Mouse (Mus musculus): ENCODE results near the gene Pfkm. TPM values are rescaled to one million over a fixed set of nuclear protein-coding genes. Genes with fewer than 3 reads are reported as not detected.

Pfkm gene
- 36.3 and 43.1 TPM in 2 replicates for polyA plus RNA-seq (2016; fragmentation: Nextera tagmentation; extraction: Ambion mirVana)

DNA sequence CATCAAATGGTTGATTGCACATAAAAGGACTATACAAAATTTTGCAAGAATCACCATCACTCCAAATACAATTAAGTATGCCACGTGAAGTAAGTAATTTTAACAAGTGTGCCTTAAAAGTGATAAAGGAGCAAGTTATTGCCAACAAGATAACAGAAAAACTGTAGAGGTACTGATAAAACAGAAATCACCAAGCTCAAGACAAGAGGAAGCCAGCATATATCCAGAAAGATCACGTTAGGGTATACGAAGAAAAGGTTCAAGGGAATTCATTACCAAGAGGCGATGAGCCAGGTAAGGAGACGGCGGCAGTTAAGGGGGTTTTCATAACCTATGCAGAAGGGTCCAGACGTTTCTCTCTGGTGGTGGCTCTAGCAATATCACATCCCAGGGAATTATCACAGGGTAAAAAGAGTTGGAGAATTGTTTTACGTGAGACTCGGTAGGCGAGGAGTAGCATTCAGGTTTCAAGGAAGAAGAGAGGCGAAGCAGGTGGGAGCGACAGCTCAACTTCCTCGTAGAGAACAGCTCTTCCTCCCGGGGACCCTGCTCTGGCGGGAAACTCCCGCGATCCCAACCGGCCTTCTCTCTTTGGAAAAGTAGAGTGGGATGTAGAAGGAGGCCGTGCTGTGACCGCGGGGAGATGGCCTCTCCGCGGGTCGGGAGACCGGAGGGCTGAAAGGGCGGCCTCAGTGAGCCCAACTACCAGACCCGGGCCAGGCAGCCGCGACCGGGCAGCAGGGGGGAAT, at the start of gene Pfkm:
Gene Pfkm (plus strand): TSS at position 218 of the 749 bp plus-strand sequence.
- H3K36me3 ChIP-seq, result peaks cover 18% of the 10 kb centered on the region
- H3K4me1 ChIP-seq, result peaks cover 25% of the 10 kb centered on the region
- peak within 1 kb of the TSS; percentile 96 for H3K4me3 ChIP-seq
- no peaks in the 10 kb centered on the region for H3K27me3 ChIP-seq (ENCODE audit: low read depth, poor library complexity, severe bottlenecking)
- no peak for DNase-seq (ENCODE audit: low spot score)
- no peaks in the 10 kb centered on the region for H3K9me3 ChIP-seq (replicated peaks)
- H3K27ac ChIP-seq (replicated peaks), result peak within 1 kb of the TSS; percentile 97
- 1% methylated on average over 30 of the region's 30 CpGs for WGBS

DNA sequence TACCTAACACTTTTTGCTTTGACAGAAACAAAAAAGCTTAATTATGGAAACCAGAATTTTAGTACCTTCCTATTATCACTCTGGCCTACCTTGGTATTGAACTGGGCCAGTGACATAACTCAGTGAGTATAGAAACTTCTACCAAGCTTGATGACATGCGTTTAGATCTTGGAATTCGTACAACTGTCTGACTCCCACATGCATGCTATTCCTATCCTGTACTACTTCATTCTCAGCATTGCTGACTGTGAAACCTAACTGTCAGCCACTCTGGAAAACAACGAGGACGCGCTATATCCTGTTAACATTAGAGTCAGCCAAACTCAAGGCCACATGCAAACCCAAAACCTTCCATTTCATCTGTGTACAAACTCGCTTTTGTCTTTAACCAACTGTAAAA, 48.4 kb upstream of the Pfkm start:
- WGBS, result 96% methylated on average over 6 of the region's 6 CpGs
- Histone ChIP-seq H3K4me1 (no peaks in the 10 kb centered on the region), H3K4me3 (no peak overlapping the region), H3K27ac (replicated peaks) (no peak overlapping the region), H3K36me3 (peaks cover 97% of the 10 kb centered on the region), H3K9me3 (replicated peaks) (no peaks in the 10 kb centered on the region; the same call in 1 of the 2 replicates), H3K27me3 (ENCODE audit: low read depth, poor library complexity, severe bottlenecking) (no peaks in the 10 kb centered on the region)
- DNase-seq (ENCODE audit: low spot score), result no peak

DNA sequence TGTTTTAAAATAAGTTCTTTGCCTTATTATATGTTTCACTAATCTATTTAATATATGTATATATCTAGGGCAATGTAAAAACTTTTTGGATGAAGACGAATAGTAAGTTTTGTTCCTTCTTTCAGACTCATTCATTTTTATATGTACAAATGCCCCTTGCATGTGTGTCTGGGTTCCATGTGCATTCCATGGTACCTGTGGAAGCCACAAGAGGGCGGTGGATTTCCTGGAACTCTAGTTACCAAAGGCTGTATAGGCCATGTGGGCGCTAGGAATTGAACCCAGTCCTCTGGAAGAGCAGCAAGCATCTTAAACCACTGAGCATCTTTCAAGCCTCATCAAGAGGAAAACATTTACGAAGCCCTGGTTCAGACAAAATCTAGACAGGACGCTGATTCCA, 48.0 kb upstream of the Pfkm start:
- WGBS, result 92% methylated on average over 5 of the region's 5 CpGs
- no peaks in the 10 kb centered on the region; the same call in 1 of the 2 replicates for H3K9me3 ChIP-seq (replicated peaks)
- H3K36me3 ChIP-seq, result peaks cover 98% of the 10 kb centered on the region
- no peaks in the 10 kb centered on the region for H3K4me1 ChIP-seq
- no peak for DNase-seq (ENCODE audit: low spot score)
- H3K4me3 ChIP-seq, result no peak overlapping the region
- no peak overlapping the region for H3K27ac ChIP-seq (replicated peaks)
- no peaks in the 10 kb centered on the region for H3K27me3 ChIP-seq (ENCODE audit: low read depth, poor library complexity, severe bottlenecking)

DNA sequence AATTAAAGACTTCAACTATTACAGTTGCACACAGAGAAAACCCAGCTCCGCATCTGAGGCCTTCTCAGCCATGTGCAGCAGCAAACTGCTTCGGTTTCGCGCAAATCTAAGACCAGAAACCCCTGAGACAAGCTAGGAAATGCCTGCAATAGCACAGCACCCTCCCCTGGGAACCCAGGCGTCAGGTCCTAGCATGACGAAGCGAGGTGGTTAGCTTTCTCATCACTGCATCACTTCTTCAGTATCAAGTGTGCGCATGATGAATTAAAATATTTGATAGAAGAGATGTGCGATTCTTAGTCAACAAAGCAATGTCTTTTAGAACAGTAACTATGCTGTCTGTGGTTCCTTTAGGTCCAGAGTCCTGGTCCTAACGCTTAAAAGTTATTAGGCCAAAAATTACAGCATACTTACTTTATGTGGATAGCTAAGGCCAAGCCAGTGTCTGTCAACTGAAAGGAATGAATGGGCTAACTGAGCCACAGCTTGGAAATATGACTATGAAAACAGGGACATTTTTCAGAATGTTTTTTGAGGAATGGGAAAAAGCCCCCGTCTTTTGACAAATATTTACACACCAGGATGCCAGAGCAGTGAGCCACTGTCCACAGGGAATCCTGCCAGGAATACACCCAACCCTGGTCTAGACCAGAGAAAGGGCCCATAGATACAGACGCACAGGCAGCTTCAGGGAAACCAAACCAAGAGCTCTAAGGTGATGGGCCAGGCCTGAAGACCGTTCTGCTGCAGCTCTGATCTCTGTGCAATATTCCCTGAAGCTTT, 43.3 kb upstream of the Pfkm start:
- no peaks in the 10 kb centered on the region for H3K4me1 ChIP-seq
- WGBS, result 92% methylated on average over 13 of the region's 13 CpGs
- no peak overlapping the region for H3K27ac ChIP-seq (replicated peaks)
- DNase-seq (ENCODE audit: low spot score), result no peak
- no peaks in the 10 kb centered on the region for H3K27me3 ChIP-seq (ENCODE audit: low read depth, poor library complexity, severe bottlenecking)
- H3K4me3 ChIP-seq, result no peak overlapping the region
- no peaks in the 10 kb centered on the region; the same call in 1 of the 2 replicates for H3K9me3 ChIP-seq (replicated peaks)
- H3K36me3 ChIP-seq, result peaks cover 90% of the 10 kb centered on the region

DNA sequence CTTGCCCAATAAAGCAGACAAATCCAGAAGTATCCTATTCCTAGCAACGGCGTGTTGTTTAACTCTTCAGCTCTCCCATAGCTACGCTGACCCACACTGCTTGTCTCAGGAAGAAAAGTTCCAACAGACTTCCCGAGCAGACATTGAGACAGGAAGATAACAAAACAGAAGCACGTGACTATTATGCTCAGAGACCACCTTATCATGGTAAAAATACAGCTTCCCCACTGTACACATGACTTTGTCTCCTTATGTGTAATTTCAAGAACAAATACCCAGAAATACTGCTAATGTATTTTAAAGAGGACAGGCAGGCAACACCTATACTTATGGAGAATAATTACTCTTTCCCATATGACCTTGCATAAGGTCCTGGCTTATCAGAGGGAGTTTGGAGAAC, 40.7 kb upstream of the Pfkm start:
- Histone ChIP-seq H3K27me3 (ENCODE audit: low read depth, poor library complexity, severe bottlenecking) (no peaks in the 10 kb centered on the region), H3K4me1 (no peaks in the 10 kb centered on the region), H3K4me3 (no peak overlapping the region), H3K36me3 (peaks cover 86% of the 10 kb centered on the region), H3K9me3 (replicated peaks) (no peaks in the 10 kb centered on the region), H3K27ac (replicated peaks) (no peak overlapping the region)
- DNase-seq (ENCODE audit: low spot score), result no peak
- WGBS, result 92% methylated on average over 5 of the region's 5 CpGs

DNA sequence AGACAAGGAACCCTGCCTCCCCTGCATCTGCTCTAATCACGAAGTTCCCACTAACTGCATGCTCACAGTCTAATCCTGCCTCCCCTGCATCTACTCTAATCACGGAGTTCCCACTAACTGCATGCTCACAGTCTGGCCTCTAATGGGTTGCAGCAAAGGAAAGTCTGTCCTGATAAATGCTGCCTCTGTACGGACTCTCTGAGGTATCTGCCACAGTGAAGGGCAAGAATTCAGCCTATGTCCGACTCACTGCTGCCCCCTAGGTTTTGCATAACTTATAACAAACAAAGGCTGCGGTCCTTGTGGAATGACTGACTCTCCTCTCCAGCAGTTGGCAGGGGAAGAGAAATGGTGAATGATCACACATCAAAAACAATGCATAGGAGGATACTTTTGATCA, 37.1 kb upstream of the Pfkm start:
- peak; percentile 61 for DNase-seq (ENCODE audit: low spot score)
- Histone ChIP-seq H3K4me3 (no peak overlapping the region), H3K36me3 (peaks cover 91% of the 10 kb centered on the region), H3K27me3 (ENCODE audit: low read depth, poor library complexity, severe bottlenecking) (no peaks in the 10 kb centered on the region), H3K4me1 (no peaks in the 10 kb centered on the region), H3K9me3 (replicated peaks) (no peaks in the 10 kb centered on the region), H3K27ac (replicated peaks) (no peak overlapping the region)
- WGBS, result 38% methylated on average over 5 of the region's 5 CpGs

DNA sequence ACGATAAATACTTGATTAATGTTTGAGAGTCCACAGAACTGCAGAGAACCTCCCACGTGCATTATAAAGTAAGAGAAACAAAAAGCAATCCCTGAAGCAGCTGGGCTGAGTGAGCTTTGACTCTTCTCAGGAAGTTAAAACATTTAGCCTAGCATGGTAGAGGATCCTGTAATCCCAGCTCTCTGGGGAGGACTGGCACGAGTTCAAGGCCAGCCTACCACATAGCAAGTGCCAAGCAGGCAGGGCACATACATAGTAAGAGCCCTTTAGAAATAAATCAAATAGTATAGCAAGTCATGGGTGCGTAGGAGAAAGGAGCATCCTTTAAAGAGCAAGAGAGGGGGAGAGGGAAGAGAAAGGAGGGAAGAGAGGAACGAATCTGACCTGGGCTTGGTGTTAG, 26.5 kb upstream of the Pfkm start:
- Histone ChIP-seq H3K27me3 (ENCODE audit: low read depth, poor library complexity, severe bottlenecking) (no peaks in the 10 kb centered on the region), H3K9me3 (replicated peaks) (no peaks in the 10 kb centered on the region), H3K36me3 (peaks cover 100% of the 10 kb centered on the region), H3K27ac (replicated peaks) (no peak overlapping the region), H3K4me3 (no peak overlapping the region), H3K4me1 (no peaks in the 10 kb centered on the region)
- WGBS, result 92% methylated on average over 5 of the region's 5 CpGs
- no peak for DNase-seq (ENCODE audit: low spot score)

DNA sequence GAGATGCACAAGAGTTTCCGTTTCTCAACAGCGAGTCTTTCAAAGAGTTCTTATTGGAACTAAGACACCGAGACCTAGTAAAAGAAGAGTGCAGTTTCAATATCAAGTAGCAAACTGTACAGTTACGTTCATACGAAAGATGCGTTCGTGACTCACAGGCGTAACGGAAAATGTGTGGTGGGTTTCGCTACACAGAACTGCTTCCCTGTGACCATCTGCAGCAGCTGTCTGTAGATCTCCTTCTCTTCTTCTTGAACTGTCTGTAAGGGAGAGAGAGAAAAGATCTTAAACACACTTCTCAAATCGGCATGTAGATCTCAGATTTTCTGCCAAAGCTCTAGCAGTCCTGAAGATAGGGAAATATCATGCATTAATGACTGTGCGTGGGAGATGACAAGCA, 25.8 kb upstream of the Pfkm start:
- WGBS, result 96% methylated on average over 12 of the region's 12 CpGs
- H3K9me3 ChIP-seq (replicated peaks), result no peaks in the 10 kb centered on the region
- H3K27ac ChIP-seq (replicated peaks), result no peak overlapping the region
- H3K4me3 ChIP-seq, result no peak overlapping the region
- no peaks in the 10 kb centered on the region for H3K27me3 ChIP-seq (ENCODE audit: low read depth, poor library complexity, severe bottlenecking)
- no peaks in the 10 kb centered on the region for H3K4me1 ChIP-seq
- no peak for DNase-seq (ENCODE audit: low spot score)
- H3K36me3 ChIP-seq, result peaks cover 100% of the 10 kb centered on the region

DNA sequence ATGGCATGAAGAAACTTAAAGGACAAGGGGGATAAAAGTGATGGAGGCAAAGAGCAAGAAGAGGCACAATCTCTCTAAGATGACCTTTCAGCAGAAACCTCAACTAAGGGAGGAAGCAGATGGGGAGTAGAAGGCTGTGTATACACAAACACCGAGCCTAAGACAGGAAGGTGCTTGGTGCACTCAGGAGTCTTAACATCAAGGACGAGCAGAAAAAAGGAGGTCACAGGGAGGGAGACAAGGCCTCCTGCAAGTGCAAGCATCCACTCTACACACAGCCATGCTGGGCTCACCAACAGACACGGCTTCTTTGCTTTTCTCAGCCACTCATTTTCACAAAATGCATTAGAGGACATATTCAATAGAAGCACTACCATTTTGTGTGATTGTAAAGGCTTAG, 24.9 kb upstream of the Pfkm start:
- Histone ChIP-seq H3K9me3 (replicated peaks) (no peaks in the 10 kb centered on the region), H3K4me1 (no peaks in the 10 kb centered on the region), H3K4me3 (no peak overlapping the region), H3K36me3 (peaks cover 100% of the 10 kb centered on the region), H3K27ac (replicated peaks) (no peak overlapping the region), H3K27me3 (ENCODE audit: low read depth, poor library complexity, severe bottlenecking) (no peaks in the 10 kb centered on the region)
- no peak for DNase-seq (ENCODE audit: low spot score)
- 75% methylated on average over 3 of the region's 3 CpGs for WGBS

DNA sequence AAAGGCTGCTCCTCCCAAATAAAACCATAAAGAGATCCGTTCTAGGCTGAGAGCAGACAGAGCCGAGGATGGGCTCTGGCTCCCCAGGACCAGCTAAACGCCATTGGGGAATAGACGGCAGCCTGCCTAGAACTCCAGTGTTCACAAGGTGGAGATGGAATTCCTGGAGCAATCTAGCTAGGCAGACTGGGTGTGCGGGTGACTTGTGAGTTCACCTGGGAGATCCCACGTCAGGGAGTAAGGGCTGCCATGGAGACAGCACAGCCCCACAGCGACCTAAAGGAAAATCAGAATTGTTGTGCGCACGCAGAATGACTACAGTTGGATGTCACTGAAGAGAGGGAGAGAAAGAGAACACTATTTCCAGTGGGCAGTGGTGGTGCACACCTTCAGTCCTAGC, 23.9 kb upstream of the Pfkm start:
- DNase-seq (ENCODE audit: low spot score), result no peak
- Histone ChIP-seq H3K9me3 (replicated peaks) (no peaks in the 10 kb centered on the region), H3K27ac (replicated peaks) (no peak overlapping the region), H3K4me1 (no peaks in the 10 kb centered on the region), H3K27me3 (ENCODE audit: low read depth, poor library complexity, severe bottlenecking) (no peaks in the 10 kb centered on the region), H3K36me3 (peaks cover 99% of the 10 kb centered on the region), H3K4me3 (no peak overlapping the region)
- WGBS, result 93% methylated on average over 9 of the region's 9 CpGs

DNA sequence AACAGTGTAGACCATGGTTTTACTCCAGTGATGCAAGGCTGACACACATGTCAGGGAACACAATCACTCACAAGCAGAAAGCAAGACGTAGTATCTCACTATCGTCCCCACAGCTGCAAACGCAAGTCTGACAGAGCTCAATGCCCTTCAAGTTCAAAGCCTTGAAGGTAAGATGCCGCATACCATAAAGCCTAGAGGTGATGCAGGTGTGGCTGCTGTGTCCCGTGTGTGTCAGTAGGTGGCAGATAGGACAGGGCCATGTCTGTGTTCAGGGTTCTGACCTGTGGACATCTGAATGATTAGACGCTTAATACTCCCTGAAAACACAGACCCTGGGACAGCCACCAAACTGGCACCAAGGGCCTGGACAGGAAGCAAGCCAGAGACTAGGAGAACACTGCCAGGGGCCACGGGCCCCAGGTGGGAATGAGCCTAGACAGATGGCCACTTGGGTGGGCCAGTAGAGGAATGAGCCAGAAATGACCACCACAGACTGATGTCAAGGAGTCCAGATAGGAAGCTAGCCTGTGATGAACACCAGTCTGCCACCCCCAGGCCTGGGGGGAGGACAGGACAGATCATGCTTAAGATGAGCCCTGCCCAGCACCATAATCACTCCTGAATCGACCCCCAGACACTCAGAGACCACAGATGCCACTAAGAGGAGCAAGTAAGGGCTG, 22.7 kb upstream of the Pfkm start:
- H3K9me3 ChIP-seq (replicated peaks), result no peaks in the 10 kb centered on the region
- no peak for DNase-seq (ENCODE audit: low spot score)
- WGBS, result 87% methylated on average over 8 of the region's 8 CpGs
- no peak overlapping the region for H3K4me3 ChIP-seq
- no peak overlapping the region for H3K27ac ChIP-seq (replicated peaks)
- no peaks in the 10 kb centered on the region for H3K27me3 ChIP-seq (ENCODE audit: low read depth, poor library complexity, severe bottlenecking)
- H3K4me1 ChIP-seq, result no peaks in the 10 kb centered on the region
- peaks cover 98% of the 10 kb centered on the region for H3K36me3 ChIP-seq

DNA sequence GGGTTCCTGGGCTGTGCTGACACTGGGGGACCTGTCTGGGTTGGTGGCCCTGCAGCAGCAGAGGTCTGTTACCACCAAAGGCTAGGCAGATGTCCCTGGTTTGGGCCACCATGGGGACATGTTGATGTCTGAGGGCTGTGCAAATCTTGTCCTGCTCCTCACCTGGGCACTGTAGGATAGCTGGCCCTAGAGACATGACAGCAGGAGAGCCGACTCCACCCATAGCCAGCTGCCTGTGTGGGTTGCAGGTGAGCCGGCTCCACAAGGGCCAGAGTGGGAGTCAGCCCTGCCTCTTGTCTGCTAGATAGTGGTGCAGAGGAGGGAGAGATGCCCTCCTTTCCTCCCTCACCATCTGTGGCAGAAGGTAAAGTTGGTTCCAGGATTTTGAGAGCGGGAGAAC, 22.0 kb upstream of the Pfkm start:
- H3K27ac ChIP-seq (replicated peaks), result no peak overlapping the region
- H3K27me3 ChIP-seq (ENCODE audit: low read depth, poor library complexity, severe bottlenecking), result no peaks in the 10 kb centered on the region
- H3K9me3 ChIP-seq (replicated peaks), result no peaks in the 10 kb centered on the region
- H3K4me1 ChIP-seq, result no peaks in the 10 kb centered on the region
- H3K4me3 ChIP-seq, result no peak overlapping the region
- 86% methylated on average over 3 of the region's 3 CpGs for WGBS
- no peak for DNase-seq (ENCODE audit: low spot score)
- H3K36me3 ChIP-seq, result peaks cover 98% of the 10 kb centered on the region

DNA sequence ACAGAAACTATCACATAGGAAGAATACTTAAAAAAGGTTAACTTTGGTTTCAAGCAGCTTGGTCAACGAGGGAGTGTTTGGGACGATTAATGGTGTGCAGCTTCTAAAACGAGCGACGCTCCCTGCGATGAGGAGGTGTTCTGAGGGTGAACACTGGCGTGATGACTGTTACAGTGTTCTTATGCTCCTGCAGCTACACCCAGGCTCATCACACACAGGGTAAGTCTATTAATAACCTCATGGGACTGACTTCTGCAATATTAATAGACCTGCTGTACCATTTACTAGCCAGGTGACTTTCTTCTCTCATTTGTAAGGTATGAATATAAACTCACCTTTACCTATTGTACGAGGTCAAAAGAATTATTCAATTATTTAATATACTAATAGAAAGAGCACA, 17.9 kb upstream of the Pfkm start:
- Histone ChIP-seq H3K27me3 (ENCODE audit: low read depth, poor library complexity, severe bottlenecking) (no peaks in the 10 kb centered on the region), H3K4me3 (no peak overlapping the region), H3K36me3 (peaks cover 98% of the 10 kb centered on the region), H3K4me1 (no peaks in the 10 kb centered on the region), H3K9me3 (replicated peaks) (no peaks in the 10 kb centered on the region), H3K27ac (replicated peaks) (no peak overlapping the region)
- no peak for DNase-seq (ENCODE audit: low spot score)
- WGBS, result 96% methylated on average over 8 of the region's 8 CpGs

All from midbrain, embryonic 10.5 days (tissue).